Mouse (Mus musculus) lung, postnatal 0 days (tissue): ENCODE results near the gene Cplx2.

Experiments used
- CTCF ChIP-seq: IDR thresholded peaks from 2 replicates; pipeline ENCODE4 v1.5.1; 2016; ENCODE audit warnings: antibody characterized with exemption, mild to moderate bottlenecking
- EP300 ChIP-seq: IDR thresholded peaks from 2 replicates; pipeline ENCODE4 v1.6.1; 2016; ENCODE audit warnings: antibody characterized with exemption, mild to moderate bottlenecking, control low read depth

DNA sequence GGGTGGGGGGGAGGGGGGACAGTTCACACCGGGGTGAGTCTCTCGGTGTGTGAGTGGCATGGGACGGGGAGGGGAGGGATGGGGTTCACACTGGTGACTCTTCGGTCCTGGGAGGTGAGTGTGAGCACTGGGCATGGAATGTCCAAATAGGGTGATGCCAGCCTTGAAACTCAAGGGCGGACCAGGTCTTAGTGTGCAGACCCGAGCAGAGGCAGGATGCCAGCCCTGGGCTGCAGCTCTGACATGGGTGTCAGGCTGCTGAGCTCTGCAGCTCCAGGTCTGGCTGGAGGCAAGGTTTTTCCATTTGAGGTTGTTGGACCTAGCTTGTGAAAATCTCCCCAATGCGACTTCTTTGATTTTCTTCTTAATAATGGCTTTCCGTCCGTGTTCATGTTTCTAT lies 60.0 kb downstream of the Cplx2 start:
- TF ChIP-seq CTCF (no peak), EP300 (no peak)
